Mouse (Mus musculus): ENCODE measurements around the gene Prl7a2.

Prl7a2 gene

DNA sequence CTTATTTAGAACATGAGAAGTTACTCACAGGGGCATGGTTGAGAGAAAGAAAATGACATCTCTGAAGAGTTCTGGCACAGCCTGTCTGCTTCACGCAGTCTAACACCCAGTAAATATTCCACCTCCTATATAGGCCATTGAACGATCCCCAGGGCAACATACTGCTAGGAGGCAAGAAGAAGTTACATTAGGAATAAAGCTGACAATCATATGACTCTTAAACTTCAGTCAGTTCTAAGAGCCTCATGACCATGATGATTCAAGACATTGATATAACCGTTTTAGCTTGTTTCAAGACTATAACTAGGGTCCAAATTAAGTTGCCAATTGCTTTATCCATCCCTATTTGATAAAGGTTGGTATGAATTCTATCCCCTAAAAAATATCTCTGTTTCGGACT, at the start of gene Prl7a2:
Prl7a2 (minus strand) TSS at position 101 of the 400 bp plus-strand sequence.
- no peak for DNase-seq (ENCODE audit: low read depth)

DNA sequence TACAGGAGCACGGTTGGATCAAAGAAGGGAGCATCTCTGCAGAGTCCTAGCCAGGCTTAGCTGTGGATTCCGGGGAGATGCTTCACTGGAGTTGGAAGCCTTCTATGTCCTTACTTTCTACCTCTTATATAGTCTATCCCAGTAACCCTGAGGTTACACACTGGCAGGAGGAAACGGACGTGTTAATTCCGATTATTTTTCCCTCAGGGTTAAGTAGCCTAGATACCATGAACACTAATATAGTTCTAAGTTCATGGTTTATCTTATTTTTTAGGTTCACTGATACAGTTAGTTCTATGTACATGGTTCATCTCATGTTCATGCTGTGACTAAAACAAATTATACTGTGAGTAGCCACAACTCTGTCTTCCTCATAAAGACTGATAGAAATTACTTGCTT, 48.8 kb upstream of the Prl7a2 start, which contains the start of gene Prl7d1:
Prl7d1 (minus strand) TSS at position 101 of the 400 bp plus-strand sequence.
- DNase-seq (ENCODE audit: low read depth): no peak

DNA sequence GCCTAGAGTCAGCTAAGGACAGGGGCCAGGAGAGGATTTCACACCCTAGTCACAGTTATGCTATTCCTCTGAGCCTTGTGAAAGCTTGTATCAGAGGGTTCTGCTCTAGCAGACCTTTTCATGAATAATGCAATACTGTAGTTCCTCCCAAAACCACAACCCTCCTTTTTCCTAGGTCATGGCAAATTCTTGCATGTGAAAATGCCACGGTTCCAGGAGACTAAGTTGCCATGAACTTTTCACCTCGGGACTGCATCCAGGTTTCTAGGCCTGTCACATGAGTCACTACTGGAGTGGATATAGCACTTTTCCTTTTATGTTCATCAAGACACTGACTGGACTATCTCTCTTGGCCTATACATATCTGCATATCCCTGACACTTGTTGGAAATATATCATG, 38.7 kb upstream of the Prl7a2 start:
- no peak for DNase-seq (ENCODE audit: low read depth)

DNA sequence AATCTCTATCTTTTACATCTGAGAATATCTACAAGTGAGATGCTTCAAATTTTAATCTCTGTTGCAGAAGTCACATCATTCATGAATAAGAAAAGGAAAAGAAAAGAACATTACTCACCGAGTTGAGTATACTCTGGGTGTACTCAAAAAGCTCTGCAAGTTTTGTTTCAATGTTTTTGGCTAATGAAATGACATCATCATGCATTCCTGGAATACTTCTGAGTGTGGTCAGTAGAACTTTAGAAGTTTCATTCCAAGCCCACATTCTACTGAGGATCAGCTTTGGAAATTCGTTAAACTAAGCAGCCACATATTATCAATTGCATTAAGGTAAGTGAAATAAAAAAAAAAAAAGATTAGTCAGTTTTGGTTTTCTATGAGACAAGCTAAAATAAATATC, 7.1 kb downstream of the Prl7a2 start:
- no peak for DNase-seq (ENCODE audit: low read depth)

DNA sequence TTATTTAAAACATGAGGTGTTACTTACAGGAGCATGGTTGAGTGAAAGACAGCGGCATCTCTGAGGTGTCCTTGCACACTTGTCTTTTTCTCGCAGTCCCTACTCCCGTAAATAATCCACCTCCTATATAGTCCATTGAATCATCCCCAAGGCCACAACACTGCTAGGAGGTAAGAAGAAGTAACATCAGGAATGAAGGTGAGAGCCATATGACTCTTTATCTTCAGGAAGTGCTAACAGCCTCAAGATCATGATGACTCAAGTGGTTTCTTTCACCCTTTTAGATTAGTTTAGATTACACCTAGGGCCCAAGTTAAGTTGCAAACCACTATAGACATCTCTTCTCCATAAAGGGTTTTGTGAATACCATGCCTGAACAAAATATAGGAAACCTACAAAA, 25.4 kb downstream of the Prl7a2 start, which contains the start of gene Prl7a1:
Prl7a1 (minus strand) TSS at position 101 of the 400 bp plus-strand sequence.
- no peak for DNase-seq (ENCODE audit: low read depth)

- no peak for DNase-seq (ENCODE audit: low read depth)
Observed at GRCm38 (mm10) chr13:27610482-27610881, 57.4 kb downstream of the Prl7a2 start, which contains the start of gene Prl7b1. Prl7b1 (minus strand) TSS chr13:27610582.
